Mouse (Mus musculus) megakaryocyte, embryonic 14.5 days (primary cell): Measurements from ENCODE around the gene Nisch. TPM values are rescaled to one million over a fixed set of nuclear protein-coding genes. Genes with fewer than 3 reads are reported as not detected.

Experiments used
- H3K27me3 ChIP-seq: replicated peaks from 2 replicates; pipeline ENCODE3; 2012; ENCODE audit warnings: inconsistent platforms
- H3K36me3 ChIP-seq: replicated peaks from 2 replicates; pipeline ENCODE3; 2012; ENCODE audit warnings: low read length, inconsistent platforms, mixed read lengths
- H3K4me1 ChIP-seq: 2 replicates; pipeline ENCODE4 v1.6.1; 2012; ENCODE audit warnings: inconsistent platforms
- H3K4me3 ChIP-seq: replicated peaks from 2 replicates; pipeline ENCODE3; 2012; ENCODE audit warnings: moderate library complexity, mild to moderate bottlenecking, inconsistent platforms
- H3K9me3 ChIP-seq: 2 replicates; pipeline ENCODE4 v1.6.1; 2012; ENCODE audit warnings: inconsistent platforms
- FLI1 ChIP-seq: IDR thresholded peaks from 2 replicates; pipeline ENCODE4 v1.6.1; 2012; ENCODE audit warnings: low read length, inconsistent platforms, mixed read lengths
- GATA1 ChIP-seq: IDR thresholded peaks from 3 replicates; pipeline ENCODE4 v1.6.1; 2012; ENCODE audit warnings: mixed read lengths, low read length, inconsistent platforms, borderline replicate concordance
- polyA plus RNA-seq: library from polyadenylated mRNA; stranded (reverse); fragments of >175 nt; gene quantifications from 2 replicates; pipeline ENCODE4 v1.2.3, GENCODE M21; 2012; ENCODE audit warnings: low replicate concordance; ENCODE audit not compliant: insufficient read depth

The Nisch gene
- polyA plus RNA-seq, result 148 and 152 TPM in 2 replicates

- H3K4me3 ChIP-seq, result peak within 1 kb of the TSS; percentile 77
- no peaks in the 10 kb centered on the region for H3K9me3 ChIP-seq
- H3K27me3 ChIP-seq, result peaks cover 57% of the 10 kb centered on the region
- no peak for TF ChIP-seq GATA1
- TF ChIP-seq FLI1, result no peak
- H3K4me1 ChIP-seq, result peaks cover 50% of the 10 kb centered on the region
- no peaks in the 10 kb centered on the region for H3K36me3 ChIP-seq
Observed at GRCm38 (mm10) chr14:31216846-31217245, at the start of gene Nisch. Gene Nisch (minus strand): TSS chr14:31216946.

- TF ChIP-seq FLI1, result no peak
- no peak for TF ChIP-seq GATA1
- peaks cover 17% of the 10 kb centered on the region for H3K27me3 ChIP-seq
- peaks cover 68% of the 10 kb centered on the region for H3K36me3 ChIP-seq
- H3K4me1 ChIP-seq, result peaks cover 13% of the 10 kb centered on the region
- no peak overlapping the region for H3K4me3 ChIP-seq
- no peaks in the 10 kb centered on the region for H3K9me3 ChIP-seq
Observed at GRCm38 (mm10) chr14:31260932-31261331, 44.2 kb upstream of the Nisch start.

- no peak for TF ChIP-seq GATA1
- TF ChIP-seq FLI1, result no peak
- Histone ChIP-seq H3K4me1 (peaks cover 13% of the 10 kb centered on the region), H3K36me3 (peaks cover 73% of the 10 kb centered on the region), H3K4me3 (no peak overlapping the region), H3K9me3 (no peaks in the 10 kb centered on the region), H3K27me3 (peaks cover 13% of the 10 kb centered on the region)
Observed at GRCm38 (mm10) chr14:31260374-31260773, 43.6 kb upstream of the Nisch start.

GRCm38 (mm10) chr14:31258476-31259050, 41.8 kb upstream of the Nisch start:
- peaks cover 15% of the 10 kb centered on the region for H3K4me1 ChIP-seq
- no peaks in the 10 kb centered on the region for H3K27me3 ChIP-seq
- no peaks in the 10 kb centered on the region for H3K9me3 ChIP-seq
- H3K36me3 ChIP-seq, result peaks cover 92% of the 10 kb centered on the region
- TF ChIP-seq GATA1 (no peak), FLI1 (no peak)
- no peak overlapping the region for H3K4me3 ChIP-seq

- no peak for TF ChIP-seq GATA1
- TF ChIP-seq FLI1, result no peak
- peaks cover 60% of the 10 kb centered on the region for H3K36me3 ChIP-seq
- H3K4me3 ChIP-seq, result peak overlapping the region; percentile 98
- peaks cover 39% of the 10 kb centered on the region for H3K4me1 ChIP-seq
- H3K9me3 ChIP-seq, result no peaks in the 10 kb centered on the region
- H3K27me3 ChIP-seq, result no peaks in the 10 kb centered on the region
Observed at GRCm38 (mm10) chr14:31252091-31252490, 35.3 kb upstream of the Nisch start.

GRCm38 (mm10) chr14:31251626-31252025, 34.9 kb upstream of the Nisch start:
- no peak for TF ChIP-seq FLI1
- no peak for TF ChIP-seq GATA1
- H3K27me3 ChIP-seq, result no peaks in the 10 kb centered on the region
- peak overlapping the region; percentile 98 for H3K4me3 ChIP-seq
- no peaks in the 10 kb centered on the region for H3K9me3 ChIP-seq
- peaks cover 39% of the 10 kb centered on the region for H3K4me1 ChIP-seq
- peaks cover 60% of the 10 kb centered on the region for H3K36me3 ChIP-seq

GRCm38 (mm10) chr14:31251084-31251604, 34.4 kb upstream of the Nisch start, which contains the start of the genes Phf7 and Bap1:
Gene Phf7 (minus strand): TSS chr14:31251317.
Gene Bap1 (plus strand): TSS chr14:31251450.
- TF ChIP-seq FLI1, result no peak
- TF ChIP-seq GATA1, result no peak
- Histone ChIP-seq H3K4me1 (peaks cover 39% of the 10 kb centered on the region), H3K4me3 (peak within 1 kb of the TSS; percentile 98), H3K9me3 (no peaks in the 10 kb centered on the region), H3K27me3 (no peaks in the 10 kb centered on the region), H3K36me3 (peaks cover 60% of the 10 kb centered on the region)

- peaks cover 57% of the 10 kb centered on the region for H3K36me3 ChIP-seq
- no peak for TF ChIP-seq GATA1
- no peak for TF ChIP-seq FLI1
- peak overlapping the region; percentile 98 for H3K4me3 ChIP-seq
Observed at GRCm38 (mm10) chr14:31250222-31251083, 33.7 kb upstream of the Nisch start.

GRCm38 (mm10) chr14:31248396-31248795, 31.6 kb upstream of the Nisch start:
- Histone ChIP-seq H3K4me3 (no peak overlapping the region), H3K4me1 (peaks cover 39% of the 10 kb centered on the region), H3K27me3 (no peaks in the 10 kb centered on the region), H3K9me3 (no peaks in the 10 kb centered on the region), H3K36me3 (peaks cover 43% of the 10 kb centered on the region)
- TF ChIP-seq GATA1 (no peak), FLI1 (no peak)

More at GRCm38 (mm10) chr14:31250222-31251083, 33.7 kb upstream of the Nisch start:
- no peaks in the 10 kb centered on the region for H3K9me3 ChIP-seq
- H3K27me3 ChIP-seq, result no peaks in the 10 kb centered on the region
- H3K4me1 ChIP-seq, result peaks cover 39% of the 10 kb centered on the region

- Histone ChIP-seq H3K27me3 (no peaks in the 10 kb centered on the region), H3K4me3 (no peak overlapping the region), H3K9me3 (no peaks in the 10 kb centered on the region), H3K36me3 (peaks cover 36% of the 10 kb centered on the region), H3K4me1 (peaks cover 25% of the 10 kb centered on the region)
- TF ChIP-seq FLI1, result no peak
- TF ChIP-seq GATA1, result no peak
Observed at GRCm38 (mm10) chr14:31245946-31246345, 29.2 kb upstream of the Nisch start.
